Mouse (Mus musculus) embryonic facial prominence, embryonic 14.5 days (tissue): ENCODE results near the gene Kpnb1. TPM values are rescaled to one million over a fixed set of nuclear protein-coding genes. Genes with fewer than 3 reads are reported as not detected.

ENCODE experiments used
- ATAC-seq: fragments of 200-750 bp; cut with Nextera tagmentation; 2 replicates; pipeline ENCODE4 v1.8.0; 2017; ENCODE audit warnings: low read depth, moderate number of reproducible peaks, moderate TSS enrichment
- DNase-seq: peaks from one replicate; pipeline ENCODE4 v3.0.0-alpha.2; 2015; ENCODE audit warnings: low spot score
- H3K27ac ChIP-seq: fragments of 300-500 bp; sonication (generic); replicated peaks from 2 replicates; pipeline ENCODE4 v1.5.1; 2014; ENCODE audit warnings: low read depth, mild to moderate bottlenecking, low read length, moderate library complexity
- H3K27me3 ChIP-seq: fragments of 300-500 bp; sonication (generic); replicated peaks from 2 replicates; pipeline ENCODE4 v1.6.1; 2014; ENCODE audit warnings: low read length; ENCODE audit not compliant: control insufficient read depth, insufficient read depth
- H3K36me3 ChIP-seq: fragments of 300-500 bp; sonication (generic); 2 replicates; pipeline ENCODE4 v1.6.1; 2014; ENCODE audit warnings: low read length, mixed read lengths; ENCODE audit not compliant: control insufficient read depth, insufficient read depth
- H3K4me1 ChIP-seq: fragments of 300-500 bp; sonication (generic); 2 replicates; pipeline ENCODE4 v1.6.1; 2014; ENCODE audit warnings: antibody characterized with exemption, low read length; ENCODE audit not compliant: control insufficient read depth, insufficient read depth
- H3K4me2 ChIP-seq: fragments of 300-500 bp; sonication (generic); 2 replicates; pipeline ENCODE4 v1.6.1; 2014; ENCODE audit warnings: low read depth, mild to moderate bottlenecking, low read length, moderate library complexity, mixed read lengths
- H3K4me3 ChIP-seq: fragments of 300-500 bp; sonication (generic); 2 replicates; pipeline ENCODE4 v1.5.1; 2014; ENCODE audit warnings: low read depth, mild to moderate bottlenecking, low read length
- H3K9ac ChIP-seq: fragments of 300-500 bp; sonication (generic); 2 replicates; pipeline ENCODE4 v1.6.1; 2014; ENCODE audit warnings: low read depth, mild to moderate bottlenecking, low read length, moderate library complexity, mixed read lengths
- H3K9me3 ChIP-seq: fragments of 300-500 bp; sonication (generic); 2 replicates; pipeline ENCODE4 v1.6.1; 2016; ENCODE audit warnings: low read length; ENCODE audit not compliant: control insufficient read depth
- WGBS: fragments of 180-500 bp; shearing (Covaris S2); extraction: QIAGEN DNeasy Blood & Tissue Kit; methylation state at CpG from one replicate; pipeline ENCODE4 v1.1.7; 2014; 5-methylcytosine and 5-hydroxymethylcytosine counted together
- polyA plus RNA-seq: library from polyadenylated mRNA; unstranded; fragments of >200 nt; fragmentation: Nextera tagmentation; extraction: Ambion mirVana; gene quantifications from 2 replicates; pipeline ENCODE4 v1.2.1, GENCODE M21; 2014

The Kpnb1 gene
- polyA plus RNA-seq, 1 experiment from 2014 or later, result 59.8 TPM

DNA sequence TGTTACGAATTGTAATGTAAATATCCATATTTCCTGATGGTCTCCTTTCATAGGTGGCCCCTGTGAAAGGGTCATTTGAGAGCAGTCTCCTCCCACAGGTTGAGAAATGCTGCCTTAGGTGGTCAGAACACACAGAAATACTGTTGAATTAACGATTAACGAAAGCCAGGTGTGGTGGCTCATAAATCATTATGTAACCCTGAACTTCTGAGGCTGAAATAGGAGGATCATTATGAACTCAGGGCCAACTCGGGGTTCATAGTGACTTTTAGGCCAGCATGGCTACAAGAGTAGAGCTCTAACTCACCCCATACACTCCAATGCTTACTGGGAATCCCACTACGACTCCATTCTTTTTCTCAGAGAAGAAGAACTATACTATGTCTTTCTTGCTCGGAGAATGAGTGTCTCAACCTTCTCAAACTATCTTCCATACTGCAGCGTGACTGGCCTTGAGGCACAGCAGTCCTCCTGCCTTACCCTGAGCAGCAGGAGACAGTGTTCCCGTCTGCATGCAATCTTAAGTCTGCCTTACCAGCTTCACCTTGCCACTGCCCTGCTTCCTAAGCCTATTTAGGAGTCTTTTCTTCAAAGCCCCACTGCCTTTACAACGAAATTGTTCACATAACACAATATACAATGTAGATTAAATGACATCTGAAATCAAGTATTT, 23.2 kb upstream of the Kpnb1 start:
- no peak overlapping the region for H3K27ac ChIP-seq
- H3K4me3 ChIP-seq, result no peak overlapping the region
- WGBS, result 84% methylated on average over 9 of the region's 9 CpGs
- no peak for ATAC-seq
- no peak overlapping the region for H3K4me2 ChIP-seq
- H3K9me3 ChIP-seq, result no peaks in the 10 kb centered on the region
- H3K27me3 ChIP-seq, result no peaks in the 10 kb centered on the region
- H3K36me3 ChIP-seq, result peaks cover 99% of the 10 kb centered on the region
- no peak overlapping the region for H3K9ac ChIP-seq
- no peak for DNase-seq
- no peaks in the 10 kb centered on the region for H3K4me1 ChIP-seq

DNA sequence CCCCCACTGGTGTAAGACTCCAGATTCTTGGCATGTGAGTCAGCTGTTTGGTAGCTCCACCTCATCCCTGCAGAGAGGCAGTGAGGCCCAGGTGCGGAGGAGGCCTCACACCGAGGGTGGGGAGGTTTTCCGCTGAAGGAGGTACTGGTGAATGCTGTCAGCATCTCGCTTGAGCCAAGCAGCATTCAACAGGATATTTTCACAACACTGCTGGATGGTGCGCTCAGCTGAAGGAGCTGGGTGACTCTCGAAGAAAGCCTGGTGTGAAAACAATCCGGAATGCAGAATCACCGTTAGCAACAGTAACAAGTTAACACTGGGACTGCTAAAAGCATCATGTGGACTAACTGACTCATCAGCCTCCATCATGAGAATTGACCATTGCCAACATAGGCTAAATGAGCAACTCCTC, 19.3 kb upstream of the Kpnb1 start:
- peaks cover 66% of the 10 kb centered on the region for H3K36me3 ChIP-seq
- H3K4me2 ChIP-seq, result no peak overlapping the region
- H3K9me3 ChIP-seq, result no peaks in the 10 kb centered on the region
- no peaks in the 10 kb centered on the region for H3K27me3 ChIP-seq
- 0 out of 2 replicates have a peak overlapping the region, but pooled peaks have one; percentile 33 for H3K27ac ChIP-seq
- 77% methylated on average over 8 of the region's 8 CpGs for WGBS
- no peak for ATAC-seq
- H3K9ac ChIP-seq, result no peak overlapping the region
- no peak overlapping the region for H3K4me3 ChIP-seq
- H3K4me1 ChIP-seq, result no peaks in the 10 kb centered on the region
- no peak for DNase-seq

DNA sequence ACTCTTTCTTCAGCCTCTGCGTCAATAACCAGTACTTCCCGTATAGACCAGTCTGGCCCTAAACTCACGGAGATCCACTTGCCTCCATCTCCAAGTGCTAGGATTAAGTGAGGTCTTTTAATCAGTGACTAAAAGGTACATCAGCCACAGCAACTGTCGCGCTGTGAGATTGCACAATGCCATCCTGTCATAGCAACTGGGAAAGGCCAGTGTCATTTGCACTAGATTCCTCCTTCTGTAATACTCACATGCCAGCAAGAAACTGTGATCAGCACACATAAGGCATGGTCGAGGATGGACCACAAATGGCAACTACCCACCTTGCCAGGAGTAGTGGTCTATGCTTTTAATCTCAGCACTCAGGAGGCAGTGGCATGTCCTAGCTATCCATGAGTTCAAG, 11.8 kb upstream of the Kpnb1 start:
- ATAC-seq (no peak), DNase-seq (no peak)
- H3K9ac ChIP-seq, result no peak overlapping the region
- no peak overlapping the region for H3K27ac ChIP-seq
- H3K9me3 ChIP-seq, result no peaks in the 10 kb centered on the region
- no peaks in the 10 kb centered on the region for H3K36me3 ChIP-seq
- no peak overlapping the region for H3K4me2 ChIP-seq
- H3K4me1 ChIP-seq, result no peaks in the 10 kb centered on the region
- H3K27me3 ChIP-seq, result no peaks in the 10 kb centered on the region
- WGBS, result 91% methylated on average over 6 of the region's 6 CpGs
- no peak overlapping the region for H3K4me3 ChIP-seq

DNA sequence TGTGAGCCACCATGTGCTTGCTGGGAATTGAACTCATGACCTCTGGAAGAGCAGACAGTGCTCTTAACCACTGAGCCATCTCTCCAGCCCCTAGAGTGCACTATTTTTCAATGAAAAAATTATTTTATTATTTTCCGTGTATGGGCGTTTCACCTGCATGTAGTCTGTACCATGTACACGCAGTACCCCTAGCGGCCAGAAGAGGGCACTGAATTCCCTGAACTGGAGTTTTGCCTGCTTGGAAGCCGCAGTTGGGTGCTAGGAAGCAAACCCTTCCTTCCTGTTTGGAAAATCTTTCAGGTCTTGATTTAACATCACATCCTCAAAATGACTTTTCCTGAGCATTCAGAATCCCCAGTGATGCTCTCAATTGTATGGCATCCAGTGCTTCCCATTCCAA, 10.9 kb upstream of the Kpnb1 start:
- H3K27me3 ChIP-seq, result no peaks in the 10 kb centered on the region
- no peaks in the 10 kb centered on the region for H3K9me3 ChIP-seq
- no peak overlapping the region for H3K27ac ChIP-seq
- ATAC-seq (no peak), DNase-seq (no peak)
- no peak overlapping the region for H3K9ac ChIP-seq
- no peaks in the 10 kb centered on the region for H3K36me3 ChIP-seq
- H3K4me3 ChIP-seq, result no peak overlapping the region
- WGBS, result 25% methylated on average over 5 of the region's 5 CpGs
- no peaks in the 10 kb centered on the region for H3K4me1 ChIP-seq
- no peak overlapping the region for H3K4me2 ChIP-seq

DNA sequence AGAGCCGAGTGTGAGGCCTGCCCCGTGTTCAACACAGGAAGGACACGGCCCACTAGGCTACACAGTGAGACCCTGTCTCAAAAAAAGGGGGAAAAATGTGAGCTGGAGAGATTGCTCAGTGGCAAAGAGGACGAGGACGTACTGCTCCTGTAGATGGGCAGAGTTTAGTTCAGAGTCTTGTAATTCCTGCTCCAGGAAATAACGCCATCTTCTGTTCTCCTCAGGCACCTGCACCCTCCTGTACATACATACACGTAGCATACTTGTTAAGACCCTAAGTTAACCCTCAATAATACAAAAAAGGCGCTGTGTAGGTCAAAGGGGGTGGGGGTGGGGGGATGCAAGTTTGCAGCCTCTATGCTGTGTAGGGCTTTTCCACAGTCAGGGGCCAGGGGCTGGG, 9.3 kb upstream of the Kpnb1 start:
- no peak for ATAC-seq
- Histone ChIP-seq H3K9ac (no peak overlapping the region), H3K36me3 (no peaks in the 10 kb centered on the region), H3K27me3 (no peaks in the 10 kb centered on the region), H3K9me3 (no peaks in the 10 kb centered on the region), H3K4me2 (no peak overlapping the region), H3K4me1 (no peaks in the 10 kb centered on the region), H3K27ac (no peak overlapping the region), H3K4me3 (no peak overlapping the region)
- DNase-seq, result no peak
- 78% methylated on average over 8 of the region's 8 CpGs for WGBS

DNA sequence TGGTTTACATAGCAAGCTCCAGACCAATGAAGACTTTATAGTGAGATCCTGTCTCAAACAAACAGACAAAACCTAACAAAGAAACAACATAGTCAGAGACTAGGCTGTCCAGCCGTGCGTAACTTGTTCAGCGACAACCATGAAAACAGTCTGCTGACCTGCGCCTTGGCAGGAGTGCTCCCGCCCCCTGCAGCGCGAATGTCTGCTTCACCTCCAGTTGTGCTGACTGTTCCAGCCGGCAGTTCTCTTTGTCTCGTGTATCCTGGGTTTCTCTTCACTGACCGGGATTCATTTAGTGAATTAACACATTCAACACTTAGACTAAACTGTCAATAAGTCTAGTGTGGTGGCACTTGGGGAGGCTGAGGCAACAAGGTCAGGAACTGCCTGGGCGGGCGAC, 8.9 kb upstream of the Kpnb1 start:
- H3K4me1 ChIP-seq, result no peaks in the 10 kb centered on the region
- no peak overlapping the region for H3K4me2 ChIP-seq
- H3K36me3 ChIP-seq, result no peaks in the 10 kb centered on the region
- DNase-seq (no peak), ATAC-seq (no peak)
- no peak overlapping the region for H3K4me3 ChIP-seq
- no peak overlapping the region for H3K27ac ChIP-seq
- no peak overlapping the region for H3K9ac ChIP-seq
- H3K27me3 ChIP-seq, result no peaks in the 10 kb centered on the region
- 70% methylated on average over 12 of the region's 12 CpGs for WGBS
- no peaks in the 10 kb centered on the region for H3K9me3 ChIP-seq

DNA sequence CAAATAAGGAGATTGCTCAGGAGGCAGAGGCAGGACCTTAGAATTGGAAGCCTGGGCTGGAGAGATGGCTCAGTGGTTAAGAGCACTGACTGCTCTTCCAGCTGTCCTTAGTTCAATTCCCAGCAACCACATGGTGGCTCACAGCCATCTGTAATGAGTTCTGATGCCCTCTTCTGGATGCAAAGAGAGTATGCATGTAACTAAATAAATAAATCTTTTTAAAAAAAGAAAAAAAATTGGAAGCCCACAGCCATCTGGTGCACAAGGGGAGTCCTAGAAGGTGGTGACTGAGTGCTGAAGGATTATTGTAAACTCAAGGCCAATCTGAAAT, 4.9 kb upstream of the Kpnb1 start:
- Histone ChIP-seq H3K4me2 (no peak overlapping the region), H3K4me1 (no peaks in the 10 kb centered on the region), H3K27me3 (no peaks in the 10 kb centered on the region), H3K9me3 (no peaks in the 10 kb centered on the region), H3K4me3 (no peak overlapping the region), H3K27ac (no peak overlapping the region), H3K9ac (no peak overlapping the region), H3K36me3 (no peaks in the 10 kb centered on the region)
- DNase-seq (no peak), ATAC-seq (no peak)

DNA sequence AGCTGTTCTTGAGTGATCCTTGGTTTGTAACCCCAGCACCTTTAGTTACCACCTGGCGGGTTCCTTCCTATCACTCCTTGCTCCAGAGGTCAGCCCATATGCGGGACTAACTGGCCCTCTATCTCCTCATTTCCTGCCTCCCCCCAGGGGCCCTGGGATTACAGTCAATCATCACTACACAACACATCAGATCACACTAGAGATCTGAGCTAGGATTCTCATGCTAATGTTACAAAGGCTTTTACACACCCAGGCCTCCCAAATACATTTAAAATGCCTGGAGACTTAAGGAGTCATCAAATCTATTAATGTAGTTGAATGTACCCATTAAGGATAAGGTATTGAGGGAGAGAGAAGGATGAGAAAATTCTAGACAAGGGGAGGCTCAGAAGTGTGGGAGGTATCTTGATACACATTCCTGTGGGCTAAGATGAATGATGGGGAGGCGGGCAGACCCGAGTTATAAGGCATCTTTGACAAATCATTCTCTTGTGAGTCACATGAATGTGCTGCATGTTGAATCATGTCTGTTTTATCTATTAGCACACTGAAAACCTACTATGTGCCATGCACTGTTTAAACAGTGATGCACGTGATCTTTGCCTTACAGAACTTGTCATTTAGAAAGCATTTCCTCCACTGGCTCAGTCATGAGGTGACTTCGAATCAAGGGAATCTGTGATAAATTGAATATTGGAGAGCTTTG, 4.4 kb upstream of the Kpnb1 start:
- Histone ChIP-seq H3K27ac (no peak overlapping the region), H3K4me1 (no peaks in the 10 kb centered on the region), H3K4me2 (no peak overlapping the region), H3K9me3 (no peaks in the 10 kb centered on the region), H3K36me3 (no peaks in the 10 kb centered on the region), H3K27me3 (no peaks in the 10 kb centered on the region), H3K4me3 (no peak overlapping the region), H3K9ac (no peak overlapping the region)
- DNase-seq (no peak), ATAC-seq (no peak)
- WGBS, result 70% methylated on average over 6 of the region's 6 CpGs

DNA sequence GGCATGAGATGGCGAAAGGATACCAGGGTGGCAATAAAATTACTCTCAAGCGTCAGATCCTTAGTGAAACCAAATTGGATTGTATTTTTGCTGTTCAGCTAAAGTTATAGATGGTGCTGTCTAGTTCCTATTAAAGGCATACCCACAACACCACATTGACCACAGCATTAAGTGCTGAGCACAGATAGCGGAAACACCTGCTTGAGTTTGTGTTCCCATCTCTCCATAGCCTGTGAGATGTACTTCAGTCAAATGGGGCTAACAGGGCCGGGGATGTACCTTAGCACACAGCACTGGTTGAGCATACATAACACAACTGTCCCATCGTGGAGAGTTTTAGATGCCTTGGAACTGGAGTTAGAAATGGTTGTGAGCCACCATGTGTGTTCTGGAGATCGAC, 3.3 kb upstream of the Kpnb1 start:
- WGBS, result 82% methylated on average over 6 of the region's 6 CpGs
- no peak overlapping the region for H3K4me3 ChIP-seq
- H3K9ac ChIP-seq, result no peak overlapping the region
- no peaks in the 10 kb centered on the region for H3K27me3 ChIP-seq
- ATAC-seq, result no peak
- peaks cover 3% of the 10 kb centered on the region for H3K36me3 ChIP-seq
- peaks cover 3% of the 10 kb centered on the region; the same call in 1 of the 2 replicates for H3K4me1 ChIP-seq
- H3K9me3 ChIP-seq, result no peaks in the 10 kb centered on the region
- DNase-seq, result no peak
- no peak overlapping the region for H3K4me2 ChIP-seq
- no peak overlapping the region for H3K27ac ChIP-seq
